Mouse (Mus musculus) E14TG2a.4 (cell line): ENCODE measurements at regions not wholly inside any gene's neighbourhood (a gene's known extent, or its start where the extent isn't known, plus 50 kb on each side); places are given as distances from the start of the nearest gene placed in this dataset.

Experiments used
- CTCF ChIP-seq: conservative IDR thresholded peaks from 2 replicates; pipeline ENCODE4 v1.5.1; 2014; ENCODE audit warnings: low read length
- NANOG ChIP-seq: IDR thresholded peaks from 2 replicates; pipeline ENCODE4 v1.6.1; 2014; ENCODE audit warnings: borderline replicate concordance, low read length, mixed read lengths
- POU5F1 ChIP-seq: IDR thresholded peaks from 2 replicates; pipeline ENCODE4 v1.6.1; 2014; ENCODE audit warnings: low read length, borderline replicate concordance

DNA sequence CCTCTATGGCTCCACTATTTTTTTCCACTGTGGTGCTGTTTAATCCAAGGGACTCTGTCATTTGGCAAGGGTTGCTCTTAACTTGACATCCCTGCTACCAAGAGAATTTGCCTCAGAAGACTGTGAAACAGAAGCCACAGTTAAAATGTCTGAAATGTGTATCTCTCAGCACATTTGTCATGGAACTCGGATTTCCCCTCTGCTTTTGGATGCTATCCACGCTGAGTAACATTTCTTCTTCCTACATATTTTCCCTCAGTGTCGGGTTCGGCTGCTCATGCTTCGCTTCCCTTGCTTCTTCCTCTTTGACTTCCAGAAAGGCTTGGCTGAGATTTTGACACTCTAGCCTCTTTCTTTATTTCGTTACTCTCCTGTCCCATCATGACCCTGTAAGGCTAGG is 294.1 kb downstream of the Brinp2 start:
- TF ChIP-seq CTCF (no peak), NANOG (no peak), POU5F1 (no peak)
